Mouse (Mus musculus) lung, postnatal 10 days (tissue): Measurements from ENCODE around the gene Gdap1l1.

Experiments
- DNase-seq: peaks from one replicate; pipeline ENCODE4 v3.0.0; 2021

Gene Gdap1l1

DNA sequence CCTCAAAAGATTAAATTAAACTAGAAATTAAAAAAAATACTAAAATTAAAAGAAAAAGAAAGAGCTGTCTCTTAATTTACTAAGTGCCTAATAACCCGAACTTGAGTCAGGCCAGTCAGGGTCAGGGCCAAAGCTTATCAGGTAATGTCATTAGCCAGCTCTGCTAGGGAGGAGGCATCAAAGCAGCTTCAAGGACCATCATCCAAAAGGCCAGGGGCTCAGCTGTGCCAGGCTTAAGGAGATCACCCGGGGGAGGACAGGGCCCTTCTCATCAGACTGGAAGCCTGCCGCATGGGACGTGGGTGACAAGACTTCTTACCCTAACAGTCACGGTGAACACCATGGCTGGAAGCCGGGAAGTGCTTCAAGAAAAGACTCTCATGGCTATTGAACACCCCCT lies 29.3 kb downstream of the Gdap1l1 start:
- no peak for DNase-seq

DNA sequence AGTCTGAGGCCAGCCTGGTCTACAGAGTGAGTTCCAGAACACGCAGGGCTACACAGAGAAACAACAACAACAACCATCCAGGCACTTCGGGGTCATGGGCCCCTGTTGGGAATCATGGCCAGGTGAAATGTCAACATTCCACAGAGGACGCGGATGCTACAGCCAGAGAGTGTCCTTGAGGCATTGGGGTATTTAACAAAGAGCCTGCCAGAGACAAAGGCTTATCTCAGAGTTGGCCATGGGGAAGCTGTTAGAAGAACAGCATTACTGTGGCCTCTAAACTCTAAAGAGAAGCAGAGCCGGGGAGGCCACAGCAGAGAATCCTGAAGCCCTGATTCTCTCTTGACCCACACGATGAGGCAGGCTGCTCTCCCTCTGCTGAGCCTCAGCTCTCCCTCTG lies 30.6 kb downstream of the Gdap1l1 start:
- DNase-seq, result no peak

DNA sequence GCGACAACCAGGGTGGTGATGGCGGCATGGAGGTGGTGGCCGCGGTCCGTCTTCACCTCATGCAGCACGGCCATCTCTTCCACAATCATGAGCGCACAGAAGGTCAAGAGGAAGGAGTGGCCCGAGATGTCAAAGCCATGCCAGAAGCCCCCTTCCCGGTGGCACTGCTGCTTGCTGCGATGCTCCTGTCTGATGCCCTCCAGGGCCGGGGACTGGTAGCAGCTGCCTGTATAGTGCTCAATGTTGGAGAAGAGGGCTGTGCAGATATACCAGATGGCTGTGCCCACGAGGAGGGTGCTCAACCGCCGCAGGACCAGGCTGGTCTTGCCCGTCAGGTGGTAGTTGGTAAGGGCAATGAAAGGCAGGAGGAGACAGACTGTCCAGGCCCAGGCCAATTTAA lies 31.4 kb downstream of the Gdap1l1 start:
- no peak for DNase-seq

DNA sequence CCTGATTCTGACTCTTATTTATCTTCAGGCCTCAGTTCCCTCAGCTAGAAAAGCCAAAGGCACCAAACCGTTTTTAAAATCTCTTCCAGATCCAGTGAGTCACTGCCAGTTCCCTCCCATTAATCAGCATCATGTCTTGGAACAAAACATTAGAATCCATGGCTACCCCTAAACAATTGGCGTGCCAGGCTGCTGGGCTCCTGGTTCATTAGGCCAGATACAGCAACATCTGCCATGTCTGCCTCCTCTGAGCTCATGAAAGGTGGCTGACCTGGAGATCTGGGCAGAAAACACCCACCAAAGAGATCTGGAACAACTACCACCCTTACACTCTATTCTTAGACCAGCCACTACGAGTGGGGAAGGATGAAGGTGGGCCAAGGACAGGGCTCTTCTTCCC lies 32.9 kb downstream of the Gdap1l1 start:
- no peak for DNase-seq

DNA sequence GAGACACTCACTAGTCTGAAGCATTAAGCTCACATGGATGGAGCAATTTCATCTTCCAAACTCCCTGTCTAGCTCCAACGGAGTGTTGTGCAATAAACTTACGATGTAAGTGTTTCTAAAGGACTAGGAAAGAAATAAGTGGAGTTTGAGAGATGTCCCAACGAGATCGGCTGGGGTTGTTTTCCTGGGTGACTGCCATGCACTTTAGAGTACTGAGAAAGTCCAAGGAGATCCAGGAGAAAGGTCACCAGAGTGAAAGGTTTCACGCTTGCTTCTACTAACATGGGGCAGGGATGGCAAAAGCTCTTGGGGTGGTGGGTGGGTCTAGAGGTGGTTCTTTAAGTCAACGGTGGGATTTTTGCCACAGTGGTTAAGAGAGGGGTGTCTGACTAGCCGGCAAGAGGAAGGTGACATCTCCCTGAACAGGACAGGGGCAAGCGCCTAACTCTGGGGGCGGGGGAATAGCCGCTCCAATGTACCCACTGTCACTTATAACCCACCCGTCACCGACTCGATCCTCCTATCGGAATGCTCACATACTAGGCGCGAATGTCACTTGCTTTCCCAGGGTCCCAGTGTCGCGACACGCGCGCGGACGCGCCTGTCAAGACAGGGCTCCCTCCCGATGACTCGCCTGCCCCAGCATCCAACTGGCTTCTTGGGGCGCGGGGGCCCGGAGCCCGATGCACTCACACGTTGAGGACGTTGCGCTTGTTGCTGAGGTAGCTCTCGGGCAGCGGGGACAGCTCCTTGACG lies 33.6 kb downstream of the Gdap1l1 start:
- DNase-seq, result peak; percentile 64

DNA sequence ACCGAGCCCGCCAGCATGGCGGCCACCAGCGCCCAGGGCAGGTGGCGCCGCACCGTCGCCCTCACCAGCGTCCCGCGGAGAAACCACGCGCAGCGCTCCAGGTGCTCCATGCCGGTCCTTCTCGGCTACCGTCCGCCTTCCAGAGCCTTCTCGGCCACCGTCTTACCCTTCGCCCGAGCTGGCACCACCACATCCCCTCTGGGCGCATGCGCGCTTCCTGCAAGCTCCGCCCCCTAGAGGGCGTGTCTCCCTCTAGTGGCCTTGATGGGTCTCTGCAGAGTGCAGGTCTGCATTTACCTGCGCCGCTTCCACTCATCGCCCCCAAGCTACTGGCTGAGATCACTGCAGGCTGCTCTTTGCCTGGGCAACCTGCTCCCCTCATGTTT lies 34.2 kb downstream of the Gdap1l1 start, which contains the start of gene Fitm2:
TSS of gene Fitm2 (minus strand) at position 164 of the 386 bp plus-strand sequence.
- peak; percentile 96 for DNase-seq

DNA sequence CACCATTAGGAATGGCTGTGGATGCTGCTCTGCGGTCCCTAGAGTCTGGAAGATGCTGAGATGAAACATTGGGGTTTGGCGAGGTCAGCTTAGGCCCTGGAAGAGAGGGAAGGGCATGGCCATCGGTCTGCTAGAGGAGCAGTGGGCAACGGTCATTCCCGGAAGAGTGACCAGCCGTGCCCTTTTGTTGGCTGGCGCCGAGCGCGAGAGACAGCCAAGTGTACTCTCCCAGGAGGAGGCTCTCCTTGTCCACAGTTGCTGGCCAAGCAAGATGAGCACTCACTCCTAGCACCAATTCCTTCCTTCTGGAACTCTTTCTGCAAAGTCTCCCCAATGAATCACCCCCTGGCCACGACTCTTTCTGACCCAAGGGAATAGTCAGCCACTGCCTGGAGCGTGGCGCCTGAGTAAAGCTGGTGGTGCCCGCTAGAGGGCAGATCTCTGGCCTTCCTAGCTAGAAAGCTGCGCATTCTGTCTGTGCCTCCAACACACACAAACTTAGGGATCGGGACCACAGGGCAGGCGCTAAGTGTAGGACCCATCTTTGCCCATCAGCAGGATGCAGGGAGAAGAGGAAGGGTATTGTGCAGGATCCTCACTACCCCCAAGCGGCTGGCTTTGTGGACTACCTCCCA lies 42.0 kb downstream of the Gdap1l1 start:
- DNase-seq, result peak; percentile 39

DNA sequence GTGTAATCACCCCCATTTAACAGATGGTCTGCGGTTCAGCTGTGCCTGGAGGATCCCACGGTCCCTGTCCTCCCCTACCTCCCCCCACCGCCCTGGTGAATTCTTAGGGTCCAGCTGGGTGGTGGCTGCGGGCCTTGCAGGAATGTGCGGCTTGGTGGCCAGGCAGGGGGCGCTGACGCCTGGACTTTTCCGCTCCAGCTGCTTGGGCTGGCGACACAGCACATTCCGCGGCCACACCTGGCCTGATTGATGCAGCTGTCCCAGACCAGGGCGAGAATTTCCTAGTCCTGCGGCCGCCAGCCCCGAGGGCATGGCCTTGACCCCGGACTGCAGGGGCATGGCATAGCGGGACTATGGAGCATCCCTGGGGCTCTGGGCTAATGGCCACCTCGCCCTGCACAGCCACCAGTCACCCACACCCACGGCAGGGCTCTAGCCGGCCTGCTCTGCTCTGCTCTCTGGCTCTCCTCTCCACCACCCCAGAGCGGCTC lies 43.3 kb downstream of the Gdap1l1 start:
- DNase-seq, result peak; percentile 34

DNA sequence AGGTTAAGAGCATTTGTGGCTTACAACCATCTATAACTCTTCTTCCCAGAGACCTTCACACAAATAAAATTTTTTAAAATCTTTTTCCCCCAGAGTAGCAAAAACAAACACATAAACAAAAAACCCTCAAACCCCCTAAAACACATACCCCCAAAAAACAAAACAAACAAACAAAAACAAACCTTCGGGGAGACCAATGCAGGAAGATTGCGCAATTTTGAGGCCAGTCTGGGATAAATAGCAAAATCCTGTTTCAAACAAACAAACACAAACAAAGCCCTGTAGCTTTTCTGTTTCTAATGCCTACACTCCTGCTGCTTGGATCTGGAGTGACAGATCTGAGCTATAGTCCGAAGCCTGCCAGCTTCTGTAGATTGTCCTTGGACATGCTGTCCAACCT lies 49.1 kb downstream of the Gdap1l1 start:
- no peak for DNase-seq

DNA sequence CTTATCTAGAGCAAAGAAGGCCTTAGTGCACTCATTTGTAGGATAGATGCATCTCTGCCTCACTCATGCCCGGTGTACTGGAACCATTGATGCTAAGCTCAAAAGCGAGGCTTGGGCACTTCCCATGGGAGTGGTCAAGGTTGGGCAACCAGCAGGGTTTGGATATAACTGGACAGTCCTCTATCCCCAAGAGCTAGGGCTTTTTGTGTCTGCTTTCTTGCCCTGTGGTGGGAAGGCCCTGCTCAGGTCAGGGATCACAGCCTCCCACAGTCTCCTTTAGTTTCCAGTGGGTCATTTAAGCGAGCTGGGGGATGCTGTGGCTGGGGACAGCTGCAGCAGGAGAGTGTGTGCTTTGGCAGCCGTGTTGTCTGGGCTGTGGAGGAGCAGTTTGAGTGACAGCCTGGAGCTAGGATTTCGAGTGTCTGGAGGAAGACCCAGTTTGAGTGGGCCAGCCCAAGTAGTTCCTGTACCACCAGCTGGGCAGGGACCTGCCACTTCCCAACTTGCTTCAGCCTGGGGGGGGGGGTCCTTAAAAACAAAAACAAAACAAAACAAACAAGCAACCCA lies 51.5 kb downstream of the Gdap1l1 start:
- no peak for DNase-seq

DNA sequence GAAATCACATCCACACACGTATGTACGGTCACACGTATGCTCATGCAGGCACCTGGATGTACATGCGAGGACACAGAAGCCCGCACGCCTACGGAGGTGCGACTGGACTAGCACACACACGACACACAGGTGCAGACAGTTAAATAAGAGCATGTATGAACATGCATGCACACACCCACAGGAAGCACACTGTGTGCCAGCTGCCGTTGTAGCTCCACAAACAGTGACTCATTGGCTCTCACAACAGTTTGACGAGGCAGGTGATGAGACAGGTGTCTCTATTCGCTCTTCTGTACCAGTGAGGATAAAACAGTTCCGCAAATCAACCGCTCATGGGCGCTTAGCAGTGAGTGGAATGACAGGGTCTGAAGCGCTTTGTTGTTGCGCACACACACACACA lies 52.4 kb downstream of the Gdap1l1 start:
- DNase-seq, result no peak

DNA sequence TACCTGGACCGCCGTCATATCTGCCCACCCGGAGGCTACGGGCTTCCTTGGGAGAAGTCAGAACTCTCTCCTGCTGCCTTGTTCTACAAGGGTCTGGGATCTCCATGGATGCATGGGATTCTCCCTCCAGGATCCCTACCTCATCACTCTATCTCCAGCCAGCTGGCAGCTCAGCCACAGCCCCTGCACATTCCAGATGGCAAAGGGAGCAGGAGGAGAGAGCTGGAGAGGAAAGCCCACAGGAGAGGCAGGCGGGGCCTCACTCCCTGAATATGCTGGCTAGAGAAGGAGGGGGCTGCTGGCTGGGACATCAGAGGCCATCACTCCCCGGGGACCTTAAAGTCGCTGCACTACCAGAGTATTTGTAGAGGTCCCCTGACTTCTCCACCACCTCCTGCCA lies 53.1 kb downstream of the Gdap1l1 start:
- no peak for DNase-seq

DNA sequence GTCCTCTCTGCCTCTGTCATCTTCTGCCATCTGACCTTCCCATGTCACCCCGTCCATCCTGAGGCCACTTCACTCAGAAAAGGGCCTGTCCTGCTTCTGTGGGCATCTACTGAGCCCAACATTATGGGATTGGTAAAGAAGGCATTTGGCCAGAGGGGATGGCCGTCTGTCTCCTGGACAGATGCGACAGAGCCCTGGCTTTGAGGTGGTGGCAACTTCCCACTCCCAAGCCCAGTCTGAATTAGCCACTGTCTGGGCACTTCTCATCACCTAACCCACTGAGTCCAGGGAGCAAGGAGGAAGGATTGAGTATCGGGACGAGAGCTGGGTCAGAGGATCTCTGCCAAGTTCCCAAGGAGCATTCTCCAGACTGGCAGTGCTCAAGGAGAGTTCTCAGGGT lies 53.7 kb downstream of the Gdap1l1 start, which contains the start of gene R3hdml:
TSS of gene R3hdml (plus strand) at position 301 of the 400 bp plus-strand sequence.
- DNase-seq, result no peak

DNA sequence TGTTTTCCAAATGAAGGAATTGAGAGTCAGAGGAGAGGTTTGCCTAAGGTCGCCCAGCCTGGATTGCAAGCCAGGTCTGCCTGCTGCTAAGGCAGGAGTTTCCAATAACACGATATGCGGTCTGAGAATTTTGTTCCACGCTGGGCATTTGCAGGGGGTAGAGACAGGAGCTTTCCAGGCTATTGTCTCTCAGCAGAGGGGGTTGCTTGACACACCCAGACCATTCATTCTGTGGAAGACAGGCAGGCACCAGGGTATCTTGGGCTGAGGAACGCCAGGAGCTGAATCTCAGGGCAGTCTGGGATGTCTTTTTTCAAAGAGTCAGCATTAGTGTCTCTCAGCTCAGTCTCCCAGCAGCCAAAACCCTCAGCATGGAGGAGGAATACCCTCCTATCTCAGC lies 54.8 kb downstream of the Gdap1l1 start:
- DNase-seq, result no peak

DNA sequence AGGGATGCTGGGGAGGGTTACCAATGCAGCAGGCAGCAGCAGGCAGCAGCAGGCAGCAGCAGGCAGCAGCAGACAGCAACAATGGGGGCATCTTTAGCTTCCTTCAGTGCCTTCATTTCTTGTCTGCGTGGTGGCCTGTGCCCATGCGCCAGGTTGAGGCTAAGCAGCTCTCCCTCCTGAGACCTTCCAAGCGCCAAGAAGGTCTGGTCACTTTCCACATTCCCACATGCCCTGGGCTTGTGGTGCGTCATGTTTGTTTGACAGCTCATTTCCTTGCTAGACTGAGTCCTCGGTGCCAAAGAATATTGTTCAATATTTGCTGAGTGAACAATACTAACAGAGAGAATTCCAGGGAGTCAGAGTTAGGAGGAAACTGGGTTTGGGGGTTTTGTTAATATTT lies 55.7 kb downstream of the Gdap1l1 start:
- DNase-seq, result peak; percentile 59

DNA sequence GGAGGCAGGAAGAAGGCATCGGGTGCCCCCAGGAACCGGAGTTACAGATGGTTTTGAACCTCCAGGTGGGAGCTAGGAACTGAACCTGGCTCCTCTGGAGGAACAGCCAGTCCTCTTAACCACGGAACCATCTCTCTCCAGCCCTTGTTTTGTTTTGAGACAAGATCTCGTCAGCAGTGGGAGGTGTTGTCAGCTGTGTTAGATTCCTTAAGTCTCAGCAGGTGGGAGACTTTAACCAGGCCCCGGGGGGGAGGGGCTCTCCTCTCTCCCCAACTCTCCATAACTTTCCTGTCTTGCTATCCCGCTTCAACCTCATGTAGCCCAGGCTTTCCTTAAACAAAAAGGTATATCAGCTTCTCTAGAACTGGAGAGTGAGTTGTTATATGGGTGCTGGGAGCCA lies 56.2 kb downstream of the Gdap1l1 start:
- no peak for DNase-seq

DNA sequence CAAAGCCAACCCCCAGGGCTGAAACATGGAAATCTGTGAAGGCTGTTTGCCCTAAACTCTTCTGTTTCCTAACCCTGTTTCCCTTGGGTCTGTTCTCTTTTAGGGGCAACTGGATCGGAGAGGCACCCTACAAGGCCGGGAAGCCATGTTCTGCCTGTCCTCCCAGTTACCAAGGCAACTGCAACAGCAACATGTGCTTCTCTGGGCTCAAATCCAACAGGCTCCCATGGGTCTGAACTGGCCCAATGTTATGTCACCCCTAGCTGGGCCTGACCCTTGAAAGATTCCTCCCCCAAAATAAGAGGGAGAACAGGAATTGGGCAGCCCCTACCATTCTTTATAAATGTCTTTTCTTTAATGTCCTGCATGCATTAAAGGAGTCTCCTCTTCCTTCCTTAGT lies 63.9 kb downstream of the Gdap1l1 start:
- peak; percentile 21 for DNase-seq

DNA sequence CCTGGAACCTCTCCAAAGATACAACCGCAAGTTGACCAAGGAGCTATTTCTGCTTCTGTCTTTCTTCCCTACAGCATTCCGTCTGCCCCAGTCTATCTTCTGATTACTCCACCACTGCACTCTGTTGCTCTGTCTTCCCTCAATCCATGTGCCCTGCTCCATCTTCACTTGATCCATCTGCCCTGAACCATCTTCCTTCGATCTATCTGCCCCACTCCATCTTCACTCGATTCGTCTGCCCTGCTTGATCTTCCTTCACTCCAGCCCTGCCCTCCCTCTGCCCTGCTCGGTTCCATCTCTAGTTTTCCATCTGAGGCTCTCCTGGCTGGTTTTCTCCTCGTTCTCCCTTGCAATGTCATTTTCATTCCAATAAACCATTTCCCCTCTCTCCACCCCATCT lies 64.9 kb downstream of the Gdap1l1 start:
- no peak for DNase-seq
